Mouse (Mus musculus): ENCODE results near the gene Sox2. TPM values are rescaled to one million over a fixed set of nuclear protein-coding genes. Genes with fewer than 3 reads are reported as not detected.

Gene Sox2
- polyA plus RNA-seq, 1 experiment from 2014 or later = 4.3 TPM

GRCm38 (mm10) chr3:34665751-34666665 is 15.8 kb downstream of the Sox2 start:
- H3K4me2 ChIP-seq (ENCODE audit: low read depth, low read length) = peak overlapping the region; percentile 58
- peaks cover 12% of the 10 kb centered on the region for H3K4me1 ChIP-seq (ENCODE audit: control insufficient read depth, insufficient read depth, low read length)
- peaks cover 100% of the 10 kb centered on the region for H3K27me3 ChIP-seq (replicated peaks; ENCODE audit: control insufficient read depth, insufficient read depth, low read length)
- H3K9ac ChIP-seq (ENCODE audit: low read depth, low read length) = no peak overlapping the region
- H3K9me3 ChIP-seq (ENCODE audit: control insufficient read depth, low read length) = no peaks in the 10 kb centered on the region
- no peak overlapping the region for H3K4me3 ChIP-seq (ENCODE audit: low read depth, low read length)
- no peak overlapping the region for H3K27ac ChIP-seq (replicated peaks; ENCODE audit: low read depth, low read length)
- WGBS = 7% methylated on average over 10 of the region's 10 CpGs
- DNase-seq (ENCODE audit: low spot score) = no peak
- no peaks in the 10 kb centered on the region for H3K36me3 ChIP-seq (ENCODE audit: control insufficient read depth, insufficient read depth, low read length)
- ATAC-seq (ENCODE audit: low read depth) = no peak

- H3K4me3 ChIP-seq (ENCODE audit: low read depth, low read length) = no peak overlapping the region
- 39% methylated on average over 2 of the region's 2 CpGs for WGBS
These were observed 17.0 kb downstream of the Sox2 start for GRCm38 (mm10) chr3:34667180-34667579.

GRCm38 (mm10) chr3:34667881-34668817 is 17.9 kb downstream of the Sox2 start:
- DNase-seq (ENCODE audit: low spot score) = no peak
- no peak overlapping the region for H3K4me3 ChIP-seq (ENCODE audit: low read depth, low read length)
- no peak overlapping the region for H3K9ac ChIP-seq (ENCODE audit: low read depth, low read length)
- no peaks in the 10 kb centered on the region for H3K9me3 ChIP-seq (ENCODE audit: control insufficient read depth, low read length)
- peaks cover 11% of the 10 kb centered on the region for H3K4me1 ChIP-seq (ENCODE audit: control insufficient read depth, insufficient read depth, low read length)
- 3% methylated on average over 18 of the region's 18 CpGs for WGBS
- no peak overlapping the region for H3K4me2 ChIP-seq (ENCODE audit: low read depth, low read length)
- H3K27ac ChIP-seq (replicated peaks; ENCODE audit: low read depth, low read length) = no peak overlapping the region
- H3K36me3 ChIP-seq (ENCODE audit: control insufficient read depth, insufficient read depth, low read length) = no peaks in the 10 kb centered on the region
- H3K27me3 ChIP-seq (replicated peaks; ENCODE audit: control insufficient read depth, insufficient read depth, low read length) = peaks cover 100% of the 10 kb centered on the region
- no peak for ATAC-seq (ENCODE audit: low read depth)

More at GRCm38 (mm10) chr3:34667180-34667579, 17.0 kb downstream of the Sox2 start:
- H3K27me3 ChIP-seq (replicated peaks; ENCODE audit: control insufficient read depth, insufficient read depth, low read length) = peaks cover 100% of the 10 kb centered on the region
- H3K9ac ChIP-seq (ENCODE audit: low read depth, low read length) = no peak overlapping the region
- H3K36me3 ChIP-seq (ENCODE audit: control insufficient read depth, insufficient read depth, low read length) = no peaks in the 10 kb centered on the region
- ATAC-seq (ENCODE audit: low read depth) (no peak), DNase-seq (ENCODE audit: low spot score) (no peak)
- peaks cover 12% of the 10 kb centered on the region for H3K4me1 ChIP-seq (ENCODE audit: control insufficient read depth, insufficient read depth, low read length)
- no peak overlapping the region for H3K4me2 ChIP-seq (ENCODE audit: low read depth, low read length)
- H3K9me3 ChIP-seq (ENCODE audit: control insufficient read depth, low read length) = no peaks in the 10 kb centered on the region
- no peak overlapping the region for H3K27ac ChIP-seq (replicated peaks; ENCODE audit: low read depth, low read length)

- H3K4me3 ChIP-seq (ENCODE audit: low read depth, low read length) = no peak overlapping the region
- WGBS = 9% methylated on average over 15 of the region's 15 CpGs
- DNase-seq (ENCODE audit: low spot score) (no peak), ATAC-seq (ENCODE audit: low read depth) (peak; percentile 48; the same call in 1 of the 2 replicates)
- H3K4me1 ChIP-seq (ENCODE audit: control insufficient read depth, insufficient read depth, low read length) = no peaks in the 10 kb centered on the region
- H3K4me2 ChIP-seq (ENCODE audit: low read depth, low read length) = no peak overlapping the region
- no peaks in the 10 kb centered on the region for H3K9me3 ChIP-seq (ENCODE audit: control insufficient read depth, low read length)
- H3K36me3 ChIP-seq (ENCODE audit: control insufficient read depth, insufficient read depth, low read length) = no peaks in the 10 kb centered on the region
- H3K27ac ChIP-seq (replicated peaks; ENCODE audit: low read depth, low read length) = no peak overlapping the region
- no peak overlapping the region for H3K9ac ChIP-seq (ENCODE audit: low read depth, low read length)
- H3K27me3 ChIP-seq (replicated peaks; ENCODE audit: control insufficient read depth, insufficient read depth, low read length) = peaks cover 77% of the 10 kb centered on the region
These were observed 20.9 kb downstream of the Sox2 start for GRCm38 (mm10) chr3:34671024-34671660.

GRCm38 (mm10) chr3:34678840-34679239 is 28.6 kb downstream of the Sox2 start:
- DNase-seq (ENCODE audit: low spot score) (no peak), ATAC-seq (ENCODE audit: low read depth) (peak; percentile 57; the same call in 1 of the 2 replicates)
- Histone ChIP-seq H3K36me3 (ENCODE audit: control insufficient read depth, insufficient read depth, low read length) (no peaks in the 10 kb centered on the region), H3K4me1 (ENCODE audit: control insufficient read depth, insufficient read depth, low read length) (no peaks in the 10 kb centered on the region), H3K9me3 (ENCODE audit: control insufficient read depth, low read length) (no peaks in the 10 kb centered on the region), H3K4me2 (ENCODE audit: low read depth, low read length) (no peak overlapping the region), H3K4me3 (ENCODE audit: low read depth, low read length) (no peak overlapping the region), H3K27ac (replicated peaks; ENCODE audit: low read depth, low read length) (no peak overlapping the region), H3K27me3 (replicated peaks; ENCODE audit: control insufficient read depth, insufficient read depth, low read length) (0 out of 2 replicates have a peak, but pooled peaks cover under 1% of the 10 kb centered on the region), H3K9ac (ENCODE audit: low read depth, low read length) (no peak overlapping the region)
- WGBS = 6% methylated on average over 7 of the region's 7 CpGs

- Histone ChIP-seq H3K27ac (replicated peaks; ENCODE audit: low read depth, low read length) (no peak overlapping the region), H3K27me3 (replicated peaks; ENCODE audit: control insufficient read depth, insufficient read depth, low read length) (no peaks in the 10 kb centered on the region), H3K36me3 (ENCODE audit: control insufficient read depth, insufficient read depth, low read length) (no peaks in the 10 kb centered on the region), H3K4me2 (ENCODE audit: low read depth, low read length) (no peak overlapping the region), H3K4me1 (ENCODE audit: control insufficient read depth, insufficient read depth, low read length) (no peaks in the 10 kb centered on the region), H3K9me3 (ENCODE audit: control insufficient read depth, low read length) (no peaks in the 10 kb centered on the region), H3K4me3 (ENCODE audit: low read depth, low read length) (no peak overlapping the region), H3K9ac (ENCODE audit: low read depth, low read length) (no peak overlapping the region)
- ATAC-seq (ENCODE audit: low read depth) (no peak), DNase-seq (ENCODE audit: low spot score) (no peak)
- WGBS = 56% methylated on average over 2 of the region's 2 CpGs
These were observed 29.2 kb downstream of the Sox2 start for GRCm38 (mm10) chr3:34679439-34679838.

GRCm38 (mm10) chr3:34679921-34680320 is 29.7 kb downstream of the Sox2 start:
- no peak for DNase-seq (ENCODE audit: low spot score)
- no peak for ATAC-seq (ENCODE audit: low read depth)
- H3K4me1 ChIP-seq (ENCODE audit: control insufficient read depth, insufficient read depth, low read length) = no peaks in the 10 kb centered on the region
- H3K4me3 ChIP-seq (ENCODE audit: low read depth, low read length) = no peak overlapping the region
- H3K4me2 ChIP-seq (ENCODE audit: low read depth, low read length) = no peak overlapping the region
- H3K36me3 ChIP-seq (ENCODE audit: control insufficient read depth, insufficient read depth, low read length) = no peaks in the 10 kb centered on the region
- H3K27ac ChIP-seq (replicated peaks; ENCODE audit: low read depth, low read length) = no peak overlapping the region
- no peak overlapping the region for H3K9ac ChIP-seq (ENCODE audit: low read depth, low read length)
- 40% methylated on average over 3 of the region's 3 CpGs for WGBS
- H3K9me3 ChIP-seq (ENCODE audit: control insufficient read depth, low read length) = no peaks in the 10 kb centered on the region
- no peaks in the 10 kb centered on the region for H3K27me3 ChIP-seq (replicated peaks; ENCODE audit: control insufficient read depth, insufficient read depth, low read length)

GRCm38 (mm10) chr3:34688072-34688471 is 37.9 kb downstream of the Sox2 start:
- ATAC-seq (ENCODE audit: low read depth) (no peak), DNase-seq (ENCODE audit: low spot score) (no peak)
- Histone ChIP-seq H3K27ac (replicated peaks; ENCODE audit: low read depth, low read length) (no peak overlapping the region), H3K36me3 (ENCODE audit: control insufficient read depth, insufficient read depth, low read length) (no peaks in the 10 kb centered on the region), H3K4me1 (ENCODE audit: control insufficient read depth, insufficient read depth, low read length) (no peaks in the 10 kb centered on the region), H3K4me2 (ENCODE audit: low read depth, low read length) (no peak overlapping the region), H3K4me3 (ENCODE audit: low read depth, low read length) (no peak overlapping the region), H3K27me3 (replicated peaks; ENCODE audit: control insufficient read depth, insufficient read depth, low read length) (no peaks in the 10 kb centered on the region), H3K9ac (ENCODE audit: low read depth, low read length) (no peak overlapping the region), H3K9me3 (ENCODE audit: control insufficient read depth, low read length) (no peaks in the 10 kb centered on the region)
- WGBS = 88% methylated on average over 6 of the region's 6 CpGs
